Mouse (Mus musculus) limb, embryonic 15.5 days (tissue): ENCODE measurements at regions not wholly inside any gene's neighbourhood (a gene's known extent, or its start where the extent isn't known, plus 50 kb on each side); places are given as distances from the start of the nearest gene placed in this dataset.
"Not testable (repeated sequence)": the region's sequence is repeated elsewhere in the genome, so short reads cannot be mapped to it uniquely, and the experiment has no call there.

Source experiments
- ATAC-seq: fragments of 200-750 bp; cut with Nextera tagmentation; 2 replicates; pipeline ENCODE4 v1.8.0; 2017; ENCODE audit warnings: low read depth, moderate TSS enrichment; ENCODE audit not compliant: insufficient number of reproducible peaks, low FRiP score, low TSS enrichment
- H3K27ac ChIP-seq: fragments of 300-500 bp; sonication (generic); 2 replicates; pipeline ENCODE4 v1.5.1; 2015; ENCODE audit warnings: moderate library complexity, mild to moderate bottlenecking, inconsistent platforms
- H3K27me3 ChIP-seq: fragments of 300-500 bp; sonication (generic); 2 replicates; pipeline ENCODE4 v1.6.1; 2015; ENCODE audit warnings: inconsistent platforms
- H3K36me3 ChIP-seq: fragments of 300-500 bp; sonication (generic); 2 replicates; pipeline ENCODE4 v1.6.1; 2015; ENCODE audit warnings: inconsistent platforms
- H3K4me1 ChIP-seq: fragments of 300-500 bp; sonication (generic); 2 replicates; pipeline ENCODE4 v1.6.1; 2015; ENCODE audit warnings: inconsistent platforms
- H3K4me2 ChIP-seq: fragments of 300-500 bp; sonication (generic); 2 replicates; pipeline ENCODE4 v1.6.1; 2015; ENCODE audit warnings: mild to moderate bottlenecking, inconsistent platforms
- H3K4me3 ChIP-seq: fragments of 300-500 bp; sonication (generic); 2 replicates; pipeline ENCODE4 v1.5.1; 2015; ENCODE audit warnings: mild to moderate bottlenecking, inconsistent platforms
- H3K9ac ChIP-seq: fragments of 300-500 bp; sonication (generic); 2 replicates; pipeline ENCODE4 v1.6.1; 2015; ENCODE audit warnings: inconsistent platforms
- H3K9me3 ChIP-seq: fragments of 300-500 bp; sonication (generic); 2 replicates; pipeline ENCODE4 v1.6.1; 2016; ENCODE audit warnings: inconsistent platforms
- WGBS: fragments of 180-500 bp; shearing (Covaris S2); methylation state at CpG from one replicate; pipeline ENCODE4 v1.1.7; 2015; 5-methylcytosine and 5-hydroxymethylcytosine counted together

GRCm38 (mm10) chr12:71535831-71536230, 226.1 kb downstream of the Dact1 start:
- ATAC-seq, H3K27me3 ChIP-seq, H3K9me3 ChIP-seq, H3K36me3 ChIP-seq, H3K27ac ChIP-seq, H3K9ac ChIP-seq, H3K4me3 ChIP-seq, H3K4me2 ChIP-seq, H3K4me1 ChIP-seq: not testable (repeated sequence)
- 64% methylated on average over 3 of the region's 3 CpGs for WGBS

GRCm38 (mm10) chr12:71538691-71539090, 229.0 kb downstream of the Dact1 start:
- H3K27ac ChIP-seq = no peak overlapping the region
- peaks cover 10% of the 10 kb centered on the region; the same call in 1 of the 2 replicates for H3K4me1 ChIP-seq
- no peaks in the 10 kb centered on the region for H3K9me3 ChIP-seq
- no peak overlapping the region for H3K4me3 ChIP-seq
- no peaks in the 10 kb centered on the region for H3K36me3 ChIP-seq
- no peak for ATAC-seq
- H3K4me2 ChIP-seq = no peak overlapping the region
- H3K9ac ChIP-seq = no peak overlapping the region
- 78% methylated on average over 7 of the region's 7 CpGs for WGBS
- no peaks in the 10 kb centered on the region for H3K27me3 ChIP-seq

- ATAC-seq = no peak
- Histone ChIP-seq H3K9me3 (no peaks in the 10 kb centered on the region), H3K9ac (no peak overlapping the region), H3K4me1 (peaks cover 21% of the 10 kb centered on the region), H3K4me3 (no peak overlapping the region), H3K4me2 (no peak overlapping the region), H3K27me3 (no peaks in the 10 kb centered on the region), H3K27ac (no peak overlapping the region), H3K36me3 (no peaks in the 10 kb centered on the region)
- 78% methylated on average over 11 of the region's 11 CpGs for WGBS
Measured at GRCm38 (mm10) chr12:71540279-71540678, 230.6 kb downstream of the Dact1 start.

- ATAC-seq = no peak
Measured at GRCm38 (mm10) chr12:71541961-71542360, 232.3 kb downstream of the Dact1 start.

GRCm38 (mm10) chr12:71543571-71544119, 234.0 kb downstream of the Dact1 start:
- Histone ChIP-seq H3K27ac (no peak overlapping the region), H3K4me3 (no peak overlapping the region), H3K4me1 (peaks cover 21% of the 10 kb centered on the region), H3K36me3 (no peaks in the 10 kb centered on the region), H3K27me3 (no peaks in the 10 kb centered on the region), H3K9me3 (no peaks in the 10 kb centered on the region), H3K4me2 (no peak overlapping the region), H3K9ac (no peak overlapping the region)
- ATAC-seq = no peak
- 47% methylated on average over 7 of the region's 7 CpGs for WGBS

More at GRCm38 (mm10) chr12:71541961-71542360, 232.3 kb downstream of the Dact1 start:
- Histone ChIP-seq H3K9ac (no peak overlapping the region), H3K27me3 (no peaks in the 10 kb centered on the region), H3K36me3 (no peaks in the 10 kb centered on the region), H3K4me3 (no peak overlapping the region), H3K27ac (no peak overlapping the region), H3K4me1 (peaks cover 21% of the 10 kb centered on the region), H3K9me3 (no peaks in the 10 kb centered on the region), H3K4me2 (no peak overlapping the region)
- 65% methylated on average over 2 of the region's 2 CpGs for WGBS

- ATAC-seq = peak; percentile 71
Measured at GRCm38 (mm10) chr12:71544401-71545159, 234.9 kb downstream of the Dact1 start.

GRCm38 (mm10) chr12:71546523-71547265, 237.0 kb downstream of the Dact1 start:
- ATAC-seq = no peak
- H3K27ac ChIP-seq = no peak overlapping the region
- 86% methylated on average over 9 of the region's 9 CpGs for WGBS
- H3K4me3 ChIP-seq = no peak overlapping the region
- H3K4me1 ChIP-seq = peaks cover 25% of the 10 kb centered on the region
- no peak overlapping the region for H3K9ac ChIP-seq
- H3K36me3 ChIP-seq = no peaks in the 10 kb centered on the region
- no peak overlapping the region for H3K4me2 ChIP-seq
- H3K9me3 ChIP-seq = no peaks in the 10 kb centered on the region
- no peaks in the 10 kb centered on the region for H3K27me3 ChIP-seq

More at GRCm38 (mm10) chr12:71544401-71545159, 234.9 kb downstream of the Dact1 start:
- Histone ChIP-seq H3K27ac (peak overlapping the region; percentile 54; the same call in 1 of the 2 replicates), H3K4me2 (no peak overlapping the region), H3K9me3 (no peaks in the 10 kb centered on the region), H3K4me3 (no peak overlapping the region), H3K4me1 (peaks cover 25% of the 10 kb centered on the region), H3K9ac (no peak overlapping the region), H3K27me3 (no peaks in the 10 kb centered on the region), H3K36me3 (no peaks in the 10 kb centered on the region)
- 26% methylated on average over 8 of the region's 8 CpGs for WGBS

- WGBS = 40% methylated on average over 6 of the region's 6 CpGs
- H3K27me3 ChIP-seq = no peaks in the 10 kb centered on the region
- H3K9me3 ChIP-seq = no peaks in the 10 kb centered on the region
- no peaks in the 10 kb centered on the region for H3K36me3 ChIP-seq
- H3K4me3 ChIP-seq = no peak overlapping the region
- peaks cover 14% of the 10 kb centered on the region for H3K4me1 ChIP-seq
- H3K4me2 ChIP-seq = no peak overlapping the region
- no peak overlapping the region for H3K9ac ChIP-seq
- H3K27ac ChIP-seq = no peak overlapping the region
- ATAC-seq = no peak
Measured at GRCm38 (mm10) chr12:71549336-71549735, 239.7 kb downstream of the Dact1 start.

GRCm38 (mm10) chr12:71554212-71554611, 244.5 kb downstream of the Dact1 start:
- no peak overlapping the region for H3K4me2 ChIP-seq
- no peaks in the 10 kb centered on the region for H3K9me3 ChIP-seq
- no peak overlapping the region for H3K27ac ChIP-seq
- H3K36me3 ChIP-seq = no peaks in the 10 kb centered on the region
- peaks cover 1% of the 10 kb centered on the region; the same call in 1 of the 2 replicates for H3K4me1 ChIP-seq
- 82% methylated on average over 2 of the region's 2 CpGs for WGBS
- H3K4me3 ChIP-seq = no peak overlapping the region
- no peak overlapping the region for H3K9ac ChIP-seq
- ATAC-seq = no peak
- no peaks in the 10 kb centered on the region for H3K27me3 ChIP-seq

- Histone ChIP-seq H3K9me3 (no peaks in the 10 kb centered on the region), H3K4me2 (no peak overlapping the region), H3K27me3 (no peaks in the 10 kb centered on the region), H3K36me3 (no peaks in the 10 kb centered on the region), H3K27ac (no peak overlapping the region), H3K4me1 (no peaks in the 10 kb centered on the region), H3K4me3 (no peak overlapping the region), H3K9ac (no peak overlapping the region)
- ATAC-seq = no peak
- WGBS = 55% methylated on average over 7 of the region's 7 CpGs
Measured at GRCm38 (mm10) chr12:71561259-71561658, 251.6 kb downstream of the Dact1 start.

GRCm38 (mm10) chr12:71561918-71562572, 252.4 kb downstream of the Dact1 start:
- ATAC-seq = no peak
- Histone ChIP-seq H3K9ac (no peak overlapping the region), H3K27ac (no peak overlapping the region), H3K4me2 (no peak overlapping the region), H3K36me3 (no peaks in the 10 kb centered on the region), H3K4me1 (no peaks in the 10 kb centered on the region), H3K4me3 (no peak overlapping the region), H3K27me3 (no peaks in the 10 kb centered on the region), H3K9me3 (no peaks in the 10 kb centered on the region)
- WGBS = 90% methylated on average over 8 of the region's 8 CpGs
